Mouse (Mus musculus) retina, embryonic 14.5 days (tissue): ENCODE measurements around the gene Cyp2c70.
"Not testable (repeated sequence)": the region's sequence is repeated elsewhere in the genome, so short reads cannot be mapped to it uniquely, and the experiment has no call there.

ENCODE experiments used
- DNase-seq: peaks from one replicate; pipeline ENCODE4 v3.0.0-alpha.2; 2015; ENCODE audit warnings: low spot score

Cyp2c70 gene

GRCm38 (mm10) chr19:40187160-40187559, at the start of gene Cyp2c70:
Gene Cyp2c70 (minus strand): TSS chr19:40187333.
- no peak for DNase-seq

GRCm38 (mm10) chr19:40232560-40232959, 45.4 kb upstream of the Cyp2c70 start:
- no peak for DNase-seq

- peak; percentile 38 for DNase-seq
These were observed 44.9 kb upstream of the Cyp2c70 start for GRCm38 (mm10) chr19:40231825-40232541.

GRCm38 (mm10) chr19:40231074-40231738, 44.1 kb upstream of the Cyp2c70 start:
- no peak for DNase-seq

GRCm38 (mm10) chr19:40226516-40227151, 39.5 kb upstream of the Cyp2c70 start:
- peak; percentile 0 for DNase-seq

GRCm38 (mm10) chr19:40225761-40226110, 38.6 kb upstream of the Cyp2c70 start:
- no peak for DNase-seq

GRCm38 (mm10) chr19:40225102-40225760, 38.1 kb upstream of the Cyp2c70 start:
- DNase-seq = peak; percentile 85

- not testable (repeated sequence) for DNase-seq
These were observed 35.2 kb upstream of the Cyp2c70 start for GRCm38 (mm10) chr19:40222307-40222706.

GRCm38 (mm10) chr19:40220878-40221277, 33.7 kb upstream of the Cyp2c70 start:
- DNase-seq = no peak

- DNase-seq = not testable (repeated sequence)
These were observed 15.8 kb upstream of the Cyp2c70 start for GRCm38 (mm10) chr19:40202947-40203346.

- no peak for DNase-seq
These were observed 3.5 kb upstream of the Cyp2c70 start for GRCm38 (mm10) chr19:40190596-40190995.

GRCm38 (mm10) chr19:40183600-40183999, 3.5 kb downstream of the Cyp2c70 start:
- DNase-seq = no peak

- DNase-seq = no peak
These were observed 8.8 kb downstream of the Cyp2c70 start for GRCm38 (mm10) chr19:40178311-40178710.

GRCm38 (mm10) chr19:40168391-40168790, 18.7 kb downstream of the Cyp2c70 start:
- not testable (repeated sequence) for DNase-seq

- not testable (repeated sequence) for DNase-seq
These were observed 60.1 kb downstream of the Cyp2c70 start for GRCm38 (mm10) chr19:40126996-40127395.

GRCm38 (mm10) chr19:40125165-40125564, 62.0 kb downstream of the Cyp2c70 start:
- DNase-seq = not testable (repeated sequence)

- not testable (repeated sequence) for DNase-seq
These were observed 67.5 kb downstream of the Cyp2c70 start for GRCm38 (mm10) chr19:40119624-40120023.
